Mouse (Mus musculus) ES-Bruce4 (cell line): ENCODE results near the gene Aktip. TPM values are rescaled to one million over a fixed set of nuclear protein-coding genes. Genes with fewer than 3 reads are reported as not detected.

ENCODE experiments used
- H3K27ac ChIP-seq: 2 replicates; pipeline ENCODE4 v1.5.1; 2012; ENCODE audit warnings: low read length, inconsistent platforms; ENCODE audit not compliant: insufficient read depth
- H3K27me3 ChIP-seq: 2 replicates; pipeline ENCODE4 v1.6.1; 2012; ENCODE audit warnings: mild to moderate bottlenecking, low read length, inconsistent platforms; ENCODE audit not compliant: control insufficient read depth, poor library complexity, insufficient read depth, severe bottlenecking
- H3K36me3 ChIP-seq: 2 replicates; pipeline ENCODE4 v1.6.1; 2012; ENCODE audit warnings: inconsistent platforms, mild to moderate bottlenecking, low read length, moderate library complexity; ENCODE audit not compliant: control insufficient read depth, poor library complexity, insufficient read depth, severe bottlenecking
- H3K4me1 ChIP-seq: one replicate; pipeline ENCODE4 v1.8.1; 2011; ENCODE audit warnings: low read length; ENCODE audit not compliant: control insufficient read depth, insufficient read depth
- H3K4me3 ChIP-seq: 2 replicates; pipeline ENCODE4 v1.5.1; 2011; ENCODE audit warnings: low read depth, mild to moderate bottlenecking, low read length
- H3K9ac ChIP-seq: 2 replicates; pipeline ENCODE4 v1.6.1; 2012; ENCODE audit warnings: low read depth, mild to moderate bottlenecking, inconsistent platforms; ENCODE audit not compliant: poor library complexity, severe bottlenecking
- H3K9me3 ChIP-seq: replicated peaks from 2 replicates; pipeline ENCODE4 v1.6.1; 2012; ENCODE audit warnings: mild to moderate bottlenecking, low read length, inconsistent platforms; ENCODE audit not compliant: control insufficient read depth, poor library complexity, insufficient read depth, severe bottlenecking
- CTCF ChIP-seq: IDR thresholded peaks from one replicate; pipeline ENCODE4 v1.8.1; 2011; ENCODE audit warnings: low read depth, low read length
- EP300 ChIP-seq: IDR thresholded peaks from 2 replicates; pipeline ENCODE4 v1.6.1; 2011; ENCODE audit warnings: low read depth, low read length; ENCODE audit not compliant: insufficient read depth
- POLR2A ChIP-seq: IDR thresholded peaks from one replicate; pipeline ENCODE4 v1.8.1; 2011; ENCODE audit warnings: low read length; ENCODE audit not compliant: insufficient read depth
- polyA plus RNA-seq: library from polyadenylated mRNA; stranded (reverse); fragments of >200 nt; gene quantifications from 2 replicates; pipeline ENCODE4 v1.2.4, GENCODE M21; 2011; ENCODE audit warnings: low read depth; ENCODE audit not compliant: missing spikeins, insufficient read depth, insufficient read length

Gene Aktip
- 74.4 and 80.3 TPM in 2 replicates for polyA plus RNA-seq

DNA sequence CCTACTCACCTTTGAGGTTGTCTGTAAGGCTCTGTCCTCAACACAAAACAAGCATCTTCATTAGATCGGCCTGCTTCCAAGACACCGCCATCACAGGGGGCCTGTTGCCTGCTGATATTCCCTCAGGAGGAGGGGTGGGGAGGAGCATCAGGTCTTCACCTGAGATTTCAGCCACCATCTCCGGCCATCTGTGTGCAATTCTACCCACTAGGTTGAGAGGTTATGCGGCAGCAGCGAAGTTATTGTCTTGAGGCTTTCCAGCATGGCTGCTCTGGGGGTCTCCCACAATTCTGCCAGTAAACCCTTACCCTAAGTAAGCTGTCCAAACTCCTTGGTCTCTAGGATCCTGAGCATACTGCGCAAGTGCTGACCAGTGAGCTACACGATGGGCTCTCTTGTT, at the start of gene Aktip:
Gene Aktip (minus strand): TSS at position 101 of the 400 bp plus-strand sequence.
- no peak for TF ChIP-seq EP300
- no peak for TF ChIP-seq CTCF
- no peak for TF ChIP-seq POLR2A
- H3K27me3 ChIP-seq, result no peaks in the 10 kb centered on the region
- no peaks in the 10 kb centered on the region for H3K4me1 ChIP-seq
- H3K4me3 ChIP-seq, result no peak within 1 kb of the TSS
- H3K9me3 ChIP-seq, result no peaks in the 10 kb centered on the region
- no peak within 1 kb of the TSS for H3K27ac ChIP-seq
- no peaks in the 10 kb centered on the region for H3K36me3 ChIP-seq
- H3K9ac ChIP-seq, result no peak within 1 kb of the TSS

GRCm38 (mm10) chr8:91245821-91246454, 46.2 kb upstream of the Aktip start:
- Histone ChIP-seq H3K4me1 (no peaks in the 10 kb centered on the region), H3K36me3 (no peaks in the 10 kb centered on the region; the same call in 1 of the 2 replicates), H3K27ac (no peak overlapping the region), H3K27me3 (no peaks in the 10 kb centered on the region), H3K9ac (no peak overlapping the region), H3K9me3 (no peaks in the 10 kb centered on the region), H3K4me3 (no peak overlapping the region)
- TF ChIP-seq CTCF (no peak), POLR2A (no peak), EP300 (no peak)

- peaks cover 1% of the 10 kb centered on the region; the same call in 1 of the 2 replicates for H3K27me3 ChIP-seq
- no peak for TF ChIP-seq EP300
- TF ChIP-seq CTCF, result no peak
- TF ChIP-seq POLR2A, result no peak
- H3K9me3 ChIP-seq, result no peaks in the 10 kb centered on the region
- H3K4me3 ChIP-seq, result no peak overlapping the region
- no peak overlapping the region for H3K27ac ChIP-seq
- no peak overlapping the region for H3K9ac ChIP-seq
- no peaks in the 10 kb centered on the region; the same call in 1 of the 2 replicates for H3K36me3 ChIP-seq
- no peaks in the 10 kb centered on the region for H3K4me1 ChIP-seq
Measured at GRCm38 (mm10) chr8:91242721-91243120, 42.9 kb upstream of the Aktip start.

- Histone ChIP-seq H3K27ac (no peak overlapping the region), H3K4me3 (no peak overlapping the region)
- TF ChIP-seq CTCF (no peak), POLR2A (no peak), EP300 (no peak)
Measured at GRCm38 (mm10) chr8:91241873-91242519, 42.2 kb upstream of the Aktip start.

DNA sequence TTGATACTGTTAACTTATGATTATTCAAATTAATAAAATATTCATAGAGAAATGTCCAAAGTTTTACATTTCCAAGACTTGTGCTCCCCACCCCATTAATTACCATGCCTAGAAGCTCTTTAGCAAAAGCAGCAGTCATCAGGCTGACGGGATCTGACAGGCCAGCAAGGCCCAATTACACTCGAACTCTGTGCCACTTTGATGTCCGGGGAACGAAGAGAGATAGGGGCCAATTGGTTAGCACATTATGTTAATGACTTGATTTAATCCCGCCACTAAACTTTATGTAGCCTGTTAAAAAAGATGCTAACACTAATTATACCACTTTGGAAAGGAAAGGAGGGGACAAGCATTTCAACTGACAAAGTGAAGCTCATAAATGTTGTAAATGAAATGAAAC, 41.6 kb upstream of the Aktip start:
- no peaks in the 10 kb centered on the region for H3K36me3 ChIP-seq
- no peak overlapping the region for H3K4me3 ChIP-seq
- no peak for TF ChIP-seq POLR2A
- TF ChIP-seq EP300, result no peak
- TF ChIP-seq CTCF, result no peak
- H3K27ac ChIP-seq, result no peak overlapping the region
- H3K27me3 ChIP-seq, result peaks cover 1% of the 10 kb centered on the region; the same call in 1 of the 2 replicates
- H3K4me1 ChIP-seq, result no peaks in the 10 kb centered on the region
- no peaks in the 10 kb centered on the region for H3K9me3 ChIP-seq
- H3K9ac ChIP-seq, result no peak overlapping the region

More at GRCm38 (mm10) chr8:91241873-91242519, 42.2 kb upstream of the Aktip start:
- no peak overlapping the region for H3K9ac ChIP-seq
- H3K27me3 ChIP-seq, result peaks cover 1% of the 10 kb centered on the region; the same call in 1 of the 2 replicates
- H3K4me1 ChIP-seq, result no peaks in the 10 kb centered on the region
- H3K9me3 ChIP-seq, result no peaks in the 10 kb centered on the region
- H3K36me3 ChIP-seq, result no peaks in the 10 kb centered on the region

DNA sequence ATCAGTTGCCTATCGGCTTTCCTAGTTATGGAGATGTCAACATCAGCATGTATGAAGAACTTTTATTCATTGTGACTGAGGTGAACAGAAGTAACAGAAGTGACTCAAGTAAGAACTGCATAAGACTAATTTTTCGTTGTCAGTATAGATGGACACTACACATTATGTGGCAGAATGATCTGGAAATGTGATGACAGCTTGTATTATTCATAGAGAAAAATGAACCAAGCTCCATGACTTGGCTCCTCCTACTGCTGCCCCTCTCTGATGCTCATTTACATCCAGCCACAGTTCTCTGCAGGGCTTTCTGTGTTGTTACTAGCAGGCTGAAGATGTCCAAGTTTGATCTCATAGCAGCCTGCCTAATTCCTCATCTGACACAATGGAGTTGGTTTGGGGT, 37.4 kb upstream of the Aktip start:
- H3K9me3 ChIP-seq, result no peaks in the 10 kb centered on the region; the same call in 1 of the 2 replicates
- TF ChIP-seq CTCF (no peak), EP300 (no peak), POLR2A (no peak)
- H3K9ac ChIP-seq, result no peak overlapping the region
- H3K27ac ChIP-seq, result no peak overlapping the region
- H3K4me1 ChIP-seq, result no peaks in the 10 kb centered on the region
- peaks cover 1% of the 10 kb centered on the region; the same call in 1 of the 2 replicates for H3K27me3 ChIP-seq
- H3K4me3 ChIP-seq, result no peak overlapping the region
- H3K36me3 ChIP-seq, result no peaks in the 10 kb centered on the region
